Mouse (Mus musculus) liver, embryonic 14.5 days (tissue): ENCODE measurements around the gene Uqcrh. TPM values are rescaled to one million over a fixed set of nuclear protein-coding genes. Genes with fewer than 3 reads are reported as not detected.

ENCODE experiments used
- ATAC-seq: fragments of 200-750 bp; cut with Nextera tagmentation; 2 replicates; pipeline ENCODE4 v1.8.0; 2017; ENCODE audit warnings: moderate number of reproducible peaks, mild to moderate bottlenecking, moderate library complexity; ENCODE audit not compliant: insufficient read depth
- DNase-seq, 3 experiments: peaks; one replicate each; pipeline ENCODE4 v3.0.0-alpha.2; 2012 to 2013; ENCODE audit warnings: low read depth in 3 of 3, low spot score in 3 of 3
- H3K27ac ChIP-seq: fragments of 300-500 bp; sonication (generic); 2 replicates; pipeline ENCODE4 v1.5.1; 2014; ENCODE audit warnings: moderate library complexity, mild to moderate bottlenecking, control low read depth, inconsistent platforms
- H3K27me3 ChIP-seq: fragments of 300-500 bp; sonication (generic); 2 replicates; pipeline ENCODE4 v1.6.1; 2014; ENCODE audit warnings: mild to moderate bottlenecking, low read length, moderate library complexity; ENCODE audit not compliant: control insufficient read depth, insufficient read depth
- H3K36me3 ChIP-seq: fragments of 300-500 bp; sonication (generic); replicated peaks from 2 replicates; pipeline ENCODE4 v1.6.1; 2014; ENCODE audit warnings: low read depth; ENCODE audit not compliant: control insufficient read depth, insufficient read depth
- H3K4me1 ChIP-seq, 2 experiments: fragments of 200-500 bp in 1 of 2; fragments of 300-500 bp in 1 of 2; sonication (generic) in 1 of 2; replicated peaks; 2 replicates each; pipeline ENCODE4 v1.6.1; 2012 to 2014; ENCODE audit warnings: antibody characterized with exemption in 1 of 2, inconsistent platforms in 1 of 2, low read length in 1 of 2; ENCODE audit not compliant: control insufficient read depth in 2 of 2, insufficient read depth in 2 of 2
- H3K4me2 ChIP-seq: fragments of 300-500 bp; sonication (generic); 2 replicates; pipeline ENCODE4 v1.6.1; 2014; ENCODE audit warnings: low read depth, mild to moderate bottlenecking, control low read depth, moderate library complexity
- H3K4me3 ChIP-seq, 2 experiments: fragments of 200-500 bp in 1 of 2; fragments of 300-500 bp in 1 of 2; sonication (generic) in 1 of 2; 2 replicates each; pipeline ENCODE4 v1.5.1; 2012 to 2014; ENCODE audit warnings: low read depth in 2 of 2, low read length in 2 of 2, mild to moderate bottlenecking in 2 of 2, control low read depth in 1 of 2, inconsistent platforms in 1 of 2, moderate library complexity in 1 of 2; ENCODE audit not compliant: insufficient read depth in 1 of 2
- H3K9ac ChIP-seq: fragments of 300-500 bp; sonication (generic); replicated peaks from 2 replicates; pipeline ENCODE4 v1.6.1; 2014; ENCODE audit warnings: mild to moderate bottlenecking, control low read depth, moderate library complexity
- H3K9me3 ChIP-seq: fragments of 300-500 bp; sonication (generic); 2 replicates; pipeline ENCODE4 v1.6.1; 2016; ENCODE audit warnings: low read length, mixed read lengths; ENCODE audit not compliant: control insufficient read depth
- CTCF ChIP-seq: IDR thresholded peaks from 2 replicates; pipeline ENCODE4 v1.5.1; 2016; ENCODE audit warnings: antibody characterized with exemption, low read depth, control low read depth
- EP300 ChIP-seq: IDR thresholded peaks from 2 replicates; pipeline ENCODE4 v1.6.1; 2016; ENCODE audit warnings: antibody characterized with exemption, low read depth
- WGBS: fragments of 180-500 bp; shearing (Covaris S2); extraction: QIAGEN DNeasy Blood & Tissue Kit; methylation state at CpG from one replicate; pipeline ENCODE4 v1.1.7; 2014; ENCODE audit not compliant: insufficient replicate concordance; 5-methylcytosine and 5-hydroxymethylcytosine counted together
- polyA plus RNA-seq, 2 experiments: library from polyadenylated mRNA; depleted of rRNA in 1 of 2; stranded (reverse) in 1 of 2; unstranded in 1 of 2; fragments of >200 nt; fragmentation: Nextera tagmentation in 1 of 2; extraction: Ambion mirVana in 1 of 2; gene quantifications; 2 replicates each; pipeline versions ENCODE4 v1.2.1 to v1.2.3; 2012 to 2014

The Uqcrh gene
- polyA plus RNA-seq, 2 experiments, result 298 to 426 TPM

DNA sequence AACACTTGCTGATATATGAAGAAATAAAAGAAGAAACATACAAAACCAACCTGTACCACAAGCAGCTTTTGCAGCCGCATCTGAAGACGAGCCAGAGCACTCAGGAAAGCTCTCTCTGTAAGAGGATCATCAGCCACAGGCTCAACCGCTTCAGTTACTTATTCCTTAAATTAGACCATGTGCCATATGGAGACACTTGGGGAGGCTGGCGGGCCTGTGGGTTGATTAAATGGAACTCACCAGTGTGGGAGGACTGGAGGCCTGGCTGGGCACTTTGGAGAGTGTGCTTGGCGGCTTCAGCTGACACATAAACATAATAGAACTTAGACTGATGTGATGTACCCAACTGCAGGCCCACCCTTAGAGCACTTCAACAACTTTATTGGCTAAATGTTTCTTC is 41.5 kb downstream of the Uqcrh start:
- Histone ChIP-seq H3K4me1 (no peaks in the 10 kb centered on the region), H3K36me3 (peaks cover 5% of the 10 kb centered on the region), H3K27me3 (no peaks in the 10 kb centered on the region), H3K4me2 (no peak overlapping the region), H3K9ac (no peak overlapping the region), H3K9me3 (no peaks in the 10 kb centered on the region), H3K4me3 (no peak overlapping the region), H3K27ac (no peak overlapping the region)
- DNase-seq (no peak), ATAC-seq (no peak)
- 78% methylated on average over 5 of the region's 5 CpGs for WGBS
- no peak for TF ChIP-seq CTCF
- TF ChIP-seq EP300, result no peak

DNA sequence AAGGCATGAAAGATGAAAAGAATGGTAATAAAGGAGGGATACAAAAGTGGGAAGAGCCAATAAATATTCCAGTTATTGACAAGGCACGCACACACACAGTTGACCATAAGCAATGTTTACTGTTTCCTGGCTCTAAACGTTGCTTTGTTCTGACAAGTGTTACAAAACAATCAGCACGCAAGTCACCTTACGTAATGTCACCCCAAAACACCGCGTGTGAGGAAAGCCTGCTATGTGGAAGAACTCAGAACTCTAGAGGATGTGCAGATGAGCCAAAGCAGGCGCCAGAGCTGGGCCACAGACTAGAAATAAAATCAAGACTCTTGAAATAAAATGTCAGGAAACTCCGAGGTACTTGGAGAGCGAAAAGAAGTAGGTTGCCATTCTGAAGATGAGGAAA is 42.0 kb downstream of the Uqcrh start:
- no peak overlapping the region for H3K4me3 ChIP-seq
- no peak overlapping the region for H3K27ac ChIP-seq
- H3K9me3 ChIP-seq, result no peaks in the 10 kb centered on the region
- TF ChIP-seq EP300 (no peak), CTCF (no peak)
- peaks cover 5% of the 10 kb centered on the region for H3K36me3 ChIP-seq
- 76% methylated on average over 9 of the region's 9 CpGs for WGBS
- H3K27me3 ChIP-seq, result no peaks in the 10 kb centered on the region
- no peak for DNase-seq
- no peaks in the 10 kb centered on the region for H3K4me1 ChIP-seq
- no peak overlapping the region for H3K9ac ChIP-seq
- ATAC-seq, result no peak
- H3K4me2 ChIP-seq, result no peak overlapping the region

DNA sequence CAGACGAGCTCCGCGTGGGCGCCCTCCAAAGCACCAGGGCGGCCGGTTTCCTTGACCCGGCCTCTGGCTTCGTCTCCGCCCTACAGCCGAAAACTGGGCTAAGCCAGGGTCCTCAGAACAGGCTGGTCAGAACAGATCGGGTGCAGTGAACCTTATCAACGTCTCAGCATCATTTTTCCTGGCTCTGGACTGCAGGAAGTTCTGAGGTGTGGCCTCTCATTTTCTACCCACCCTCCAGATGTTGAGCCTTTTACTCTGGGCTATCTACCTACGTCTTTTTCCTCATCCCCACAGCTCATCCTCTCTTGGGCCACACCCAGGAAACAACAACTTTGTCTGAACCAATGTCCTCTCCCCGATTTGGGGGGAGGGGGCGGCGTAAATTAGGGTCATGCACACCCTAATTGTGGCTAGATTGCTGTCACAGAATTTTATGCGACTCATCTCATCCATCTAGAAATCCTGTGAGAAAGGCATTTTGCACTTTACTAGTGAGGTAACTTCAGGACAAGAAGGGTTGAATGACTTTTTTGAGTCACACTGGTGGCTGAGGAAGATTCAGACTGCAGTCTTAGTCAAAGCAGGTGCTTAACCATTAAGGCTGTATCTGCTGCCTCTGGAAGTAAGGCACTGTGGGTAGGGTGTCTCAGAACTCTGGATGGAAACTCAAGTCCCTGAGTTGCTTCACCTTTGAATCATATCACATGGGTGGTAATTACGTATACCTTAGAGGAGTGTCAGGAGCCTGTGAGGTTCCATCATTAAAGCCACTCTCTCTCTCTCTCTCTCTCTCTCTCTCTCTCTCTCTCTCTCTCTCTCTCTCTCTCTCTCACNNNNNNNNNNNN is 56.7 kb downstream of the Uqcrh start, which contains the start of gene Faah:
TSS of gene Faah (minus strand) at position 25 of the 845 bp plus-strand sequence.
- Histone ChIP-seq H3K36me3 (no peaks in the 10 kb centered on the region), H3K27ac (no peak within 1 kb of the TSS), H3K4me3 (peak within 1 kb of the TSS; percentile 58 to 59), H3K4me1 (0 out of 4 replicates have a peak, but pooled peaks cover 0 to 2% of the 10 kb centered on the region in 2 experiments), H3K9ac (no peak within 1 kb of the TSS; the same call in 1 of the 2 replicates), H3K4me2 (peak within 1 kb of the TSS; percentile 57), H3K9me3 (no peaks in the 10 kb centered on the region), H3K27me3 (peaks cover 40% of the 10 kb centered on the region)
- ATAC-seq (no peak), DNase-seq (no peak)
- WGBS, result 8% methylated on average over 18 of the region's 18 CpGs
- no peak for TF ChIP-seq EP300
- no peak for TF ChIP-seq CTCF

GRCm38 (mm10) chr4:116017300-116017901 is 57.5 kb downstream of the Uqcrh start:
- H3K4me2 ChIP-seq, result peak overlapping the region; percentile 57
- under 1% methylated on average over 60 of the region's 60 CpGs for WGBS
- no peak overlapping the region; the same call in 1 of the 2 replicates for H3K9ac ChIP-seq
- DNase-seq (no peak), ATAC-seq (peak; percentile 53)
- no peak for TF ChIP-seq EP300
- 0 out of 4 replicates have a peak, but pooled peaks cover 0 to 2% of the 10 kb centered on the region in 2 experiments for H3K4me1 ChIP-seq
- H3K9me3 ChIP-seq, result no peaks in the 10 kb centered on the region
- H3K4me3 ChIP-seq, result peak overlapping the region; percentile 58 to 59
- H3K27me3 ChIP-seq, result peaks cover 40% of the 10 kb centered on the region
- H3K36me3 ChIP-seq, result no peaks in the 10 kb centered on the region
- H3K27ac ChIP-seq, result no peak overlapping the region

Other genes starting within 250 kb of the Uqcrh start
- gene Mob3c, start 247.0 kb downstream of the Uqcrh start, polyA plus RNA-seq (2012; rRNA removed), result 3.6 and 5.6 TPM in 2 replicates
- 4.2 and 5.0 TPM in 2 replicates for gene Mob3c, start 247.0 kb downstream of the Uqcrh start, polyA plus RNA-seq (2014; fragmentation: Nextera tagmentation; extraction: Ambion mirVana)
- 29.1 and 34.8 TPM in 2 replicates for gene Mknk1, start 235.9 kb downstream of the Uqcrh start, polyA plus RNA-seq (2012; rRNA removed)
- gene Mknk1, start 235.9 kb downstream of the Uqcrh start, polyA plus RNA-seq (2014; fragmentation: Nextera tagmentation; extraction: Ambion mirVana), result 21.3 and 24.7 TPM in 2 replicates
- 0.01 TPM in 1 of 2 replicates, not detected in the other for gene Kncn, start 190.7 kb downstream of the Uqcrh start, polyA plus RNA-seq (2012; rRNA removed)
- gene Kncn, start 190.7 kb downstream of the Uqcrh start, polyA plus RNA-seq (2014; fragmentation: Nextera tagmentation; extraction: Ambion mirVana), result 0.05 TPM in 1 of 2 replicates, not detected in the other
- not detected in 2 replicates for gene 6430628N08Rik, start 184.4 kb downstream of the Uqcrh start, polyA plus RNA-seq (2012; rRNA removed)
- not detected in 2 replicates for gene 6430628N08Rik, start 184.4 kb downstream of the Uqcrh start, polyA plus RNA-seq (2014; fragmentation: Nextera tagmentation; extraction: Ambion mirVana)
- gene Dmbx1, start 135.1 kb downstream of the Uqcrh start, polyA plus RNA-seq (2012; rRNA removed), result not detected in 2 replicates
- gene Dmbx1, start 135.1 kb downstream of the Uqcrh start, polyA plus RNA-seq (2014; fragmentation: Nextera tagmentation; extraction: Ambion mirVana), result not detected in 2 replicates
- 4.0 and 4.1 TPM in 2 replicates for gene Faah, start 57.1 kb downstream of the Uqcrh start, polyA plus RNA-seq (2012; rRNA removed)
- gene Faah, start 57.1 kb downstream of the Uqcrh start, polyA plus RNA-seq (2014; fragmentation: Nextera tagmentation; extraction: Ambion mirVana), result 3.8 and 5.4 TPM in 2 replicates
- gene Nsun4, start 21.2 kb downstream of the Uqcrh start, polyA plus RNA-seq (2012; rRNA removed), result 3.7 and 4.4 TPM in 2 replicates
- gene Nsun4, start 21.2 kb downstream of the Uqcrh start, polyA plus RNA-seq (2014; fragmentation: Nextera tagmentation; extraction: Ambion mirVana), result 7.0 and 8.6 TPM in 2 replicates
- gene Lrrc41, start 198 bp upstream of the Uqcrh start, polyA plus RNA-seq (2012; rRNA removed), result 13.4 and 14.5 TPM in 2 replicates
- gene Lrrc41, start 198 bp upstream of the Uqcrh start, polyA plus RNA-seq (2014; fragmentation: Nextera tagmentation; extraction: Ambion mirVana), result 24.1 and 27.0 TPM in 2 replicates
- gene Rad54l, start 48.6 kb upstream of the Uqcrh start, polyA plus RNA-seq (2012; rRNA removed), result 12.6 and 15.6 TPM in 2 replicates
- 24.4 and 26.0 TPM in 2 replicates for gene Rad54l, start 48.6 kb upstream of the Uqcrh start, polyA plus RNA-seq (2014; fragmentation: Nextera tagmentation; extraction: Ambion mirVana)
- 7.5 and 8.8 TPM in 2 replicates for gene Pomgnt1, start 48.8 kb upstream of the Uqcrh start, polyA plus RNA-seq (2012; rRNA removed)
- gene Pomgnt1, start 48.8 kb upstream of the Uqcrh start, polyA plus RNA-seq (2014; fragmentation: Nextera tagmentation; extraction: Ambion mirVana), result 10.3 and 10.7 TPM in 2 replicates
- 0.06 and 0.10 TPM in 2 replicates for gene Lurap1, start 76.3 kb upstream of the Uqcrh start, polyA plus RNA-seq (2012; rRNA removed)
- gene Lurap1, start 76.3 kb upstream of the Uqcrh start, polyA plus RNA-seq (2014; fragmentation: Nextera tagmentation; extraction: Ambion mirVana), result 0.10 and 0.18 TPM in 2 replicates
- gene Tspan1, start 92.5 kb upstream of the Uqcrh start, polyA plus RNA-seq (2012; rRNA removed), result 0.12 TPM in 1 of 2 replicates, not detected in the other
- gene Tspan1, start 92.5 kb upstream of the Uqcrh start, polyA plus RNA-seq (2014; fragmentation: Nextera tagmentation; extraction: Ambion mirVana), result not detected in 2 replicates
- gene 1700042G07Rik, start 98.3 kb upstream of the Uqcrh start, polyA plus RNA-seq (2012; rRNA removed), result not detected in 2 replicates
- not detected in 2 replicates for gene 1700042G07Rik, start 98.3 kb upstream of the Uqcrh start, polyA plus RNA-seq (2014; fragmentation: Nextera tagmentation; extraction: Ambion mirVana)
- gene Gm49337, start 98.3 kb upstream of the Uqcrh start, polyA plus RNA-seq (2012; rRNA removed), result not detected in 2 replicates
- not detected in 2 replicates for gene Gm49337, start 98.3 kb upstream of the Uqcrh start, polyA plus RNA-seq (2014; fragmentation: Nextera tagmentation; extraction: Ambion mirVana)
- 0.77 and 0.89 TPM in 2 replicates for gene Pik3r3, start 146.5 kb upstream of the Uqcrh start, polyA plus RNA-seq (2012; rRNA removed)
- gene Pik3r3, start 146.5 kb upstream of the Uqcrh start, polyA plus RNA-seq (2014; fragmentation: Nextera tagmentation; extraction: Ambion mirVana), result 0.57 and 1.0 TPM in 2 replicates